Mouse (Mus musculus): ENCODE measurements around the gene Hap1. TPM values are rescaled to one million over a fixed set of nuclear protein-coding genes. Genes with fewer than 3 reads are reported as not detected.
"Not testable (repeated sequence)": the region's sequence is repeated elsewhere in the genome, so short reads cannot be mapped to it uniquely, and the experiment has no call there.

Gene Hap1
- total and polyA plus RNA-seq, 3 experiments: 6.6 to 34.8 TPM; not detected in 1

DNA sequence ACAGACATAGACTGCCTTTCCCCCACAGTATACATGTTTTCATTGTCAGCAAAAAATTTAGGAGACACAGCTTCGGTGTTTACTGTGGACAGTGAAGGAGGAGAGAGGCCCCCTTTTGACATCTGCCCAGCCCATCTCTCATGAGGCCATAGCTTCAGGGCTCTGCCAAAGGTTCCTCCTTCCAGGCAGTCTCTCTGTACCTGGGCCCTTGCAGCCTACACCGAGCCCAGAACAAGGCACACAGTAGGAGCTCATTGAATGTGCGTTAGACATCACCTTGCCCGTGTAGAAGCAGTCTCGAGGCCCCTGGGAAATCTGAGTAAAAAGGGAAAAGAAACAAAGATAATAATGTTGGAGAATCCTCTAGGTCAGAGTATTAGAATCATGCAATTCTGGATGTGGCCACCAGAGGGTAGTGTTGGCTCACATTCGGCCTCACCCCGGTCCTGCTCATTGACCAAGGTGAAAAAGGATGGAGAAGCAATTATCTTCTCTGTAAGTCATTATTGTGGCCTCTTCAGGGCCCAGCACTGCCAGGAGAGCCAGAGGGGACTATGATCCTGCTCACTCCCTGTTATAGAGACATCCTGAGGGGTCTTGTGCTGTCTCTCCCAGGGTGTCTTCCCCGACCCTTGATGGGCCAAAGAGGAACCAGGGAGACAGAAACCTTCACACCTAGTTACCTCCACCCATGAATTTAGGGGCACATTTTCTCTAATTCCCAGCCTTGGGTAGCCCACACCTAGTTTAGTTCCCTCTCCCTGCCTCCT lies 6.5 kb upstream of the Hap1 start:
- H3K9me3 ChIP-seq (replicated peaks; ENCODE audit: insufficient read depth, low read length): no peaks in the 10 kb centered on the region
- no peaks in the 10 kb centered on the region for H3K4me1 ChIP-seq (ENCODE audit: control insufficient read depth in 1 of 2, insufficient read depth in 2 of 2, low read length in 2 of 2)
- TF ChIP-seq MYC (IDR thresholded peaks at IDR 0.05; ENCODE audit: low read depth, low read length) (no peak), RAD21 (IDR thresholded peaks at IDR 0.05; ENCODE audit: low read depth, low read length) (peak; percentile 100), SIN3A (IDR thresholded peaks at IDR 0.05; ENCODE audit: low read length) (peak; percentile 56; the same call in 1 of the 2 replicates), CHD2 (IDR thresholded peaks at IDR 0.05; ENCODE audit: low read length) (no peak), E2F4 (IDR thresholded peaks at IDR 0.05; ENCODE audit: borderline replicate concordance, low read depth, low read length) (no peak), MXI1 (IDR thresholded peaks at IDR 0.05; ENCODE audit: low read depth, low read length) (no peak), USF2 (IDR thresholded peaks at IDR 0.05; ENCODE audit: borderline replicate concordance in 1 of 2, insufficient read depth in 1 of 2, low read depth in 1 of 2, low read length in 2 of 2) (no peak), POLR2AphosphoS2 (IDR thresholded peaks at IDR 0.05; ENCODE audit: low read length) (no peak), USF1 (IDR thresholded peaks at IDR 0.05; ENCODE audit: low read depth, low read length) (no peak), MEF2A (IDR thresholded peaks at IDR 0.05; ENCODE audit: extremely low read depth, insufficient replicate concordance, low read depth, low read length, poor library complexity, severe bottlenecking) (no peak), CTCF (IDR thresholded peaks at IDR 0.05 in 2 of 3, conservative IDR thresholded peaks at IDR 0.05 in 1 of 3; ENCODE audit: control insufficient read depth in 1 of 3, insufficient read depth in 1 of 3, low read depth in 2 of 3, low read length in 3 of 3, poor library complexity in 1 of 3, severe bottlenecking in 1 of 3) (peak; percentile 93 to 99 (median 94)), MAZ (IDR thresholded peaks at IDR 0.05; ENCODE audit: low read depth, low read length) (0 out of 2 replicates have a peak, but pooled peaks have one; percentile 11), TBP (IDR thresholded peaks at IDR 0.05; ENCODE audit: low read depth, low read length) (peak; percentile 33; the same call in 1 of the 2 replicates), UBTF (IDR thresholded peaks at IDR 0.05; ENCODE audit: borderline replicate concordance, insufficient read depth, low read depth, low read length) (no peak), SMC3 (IDR thresholded peaks at IDR 0.05; ENCODE audit: low read depth, low read length) (peak; percentile 92), MAFK (IDR thresholded peaks at IDR 0.05; ENCODE audit: borderline replicate concordance, low read depth, low read length) (no peak), ZC3H11A (IDR thresholded peaks at IDR 0.05; ENCODE audit: low read depth, low read length) (peak; percentile 93)
- H3K9ac ChIP-seq (ENCODE audit: control insufficient read depth, low read depth, low read length, poor library complexity, severe bottlenecking): no peak overlapping the region
- no peaks in the 10 kb centered on the region for H3K79me2 ChIP-seq (ENCODE audit: control insufficient read depth, insufficient read depth, low read length, poor library complexity)
- no peak overlapping the region for H3K27ac ChIP-seq (ENCODE audit: control insufficient read depth, low read depth, low read length)
- no peak overlapping the region for H3K4me3 ChIP-seq (ENCODE audit: control insufficient read depth in 1 of 2, insufficient read depth in 1 of 2, low read depth in 2 of 2, low read length in 2 of 2)
- H3K27me3 ChIP-seq (ENCODE audit: control insufficient read depth in 1 of 2, insufficient read depth in 2 of 2, low read length in 2 of 2): peaks cover 0 to 1% of the 10 kb centered on the region in 2 experiments; a peak in 2 of 4 replicates
- no peaks in the 10 kb centered on the region for H3K36me3 ChIP-seq (ENCODE audit: control insufficient read depth in 1 of 2, insufficient read depth in 2 of 2, low read length in 2 of 2)
- DNase-seq (ENCODE audit: low read depth, low spot score): peak; percentile 82

DNA sequence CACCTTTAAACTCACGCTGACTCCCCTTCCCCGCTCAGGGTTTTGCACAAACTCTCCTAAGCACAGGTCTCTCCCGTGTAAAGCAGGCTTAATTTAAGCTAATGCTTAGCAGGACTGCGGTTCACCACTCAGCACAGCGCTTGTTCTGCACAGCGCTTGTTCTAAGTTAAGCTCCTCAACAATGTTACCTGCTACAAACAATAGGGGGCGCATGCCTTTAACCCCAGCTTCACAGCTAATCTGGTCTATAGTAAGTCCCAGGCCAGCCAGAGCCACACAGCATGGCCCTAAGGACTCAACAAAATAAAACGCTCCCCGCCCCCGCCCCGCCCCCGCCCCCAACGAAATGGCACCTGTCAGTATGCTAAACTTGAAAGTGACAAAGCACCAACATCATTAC lies 5.1 kb upstream of the Hap1 start:
- H3K36me3 ChIP-seq (ENCODE audit: control insufficient read depth in 1 of 2, insufficient read depth in 2 of 2, low read length in 2 of 2); H3K79me2 ChIP-seq (ENCODE audit: control insufficient read depth, insufficient read depth, low read length, poor library complexity); H3K4me3 ChIP-seq (ENCODE audit: control insufficient read depth in 1 of 2, insufficient read depth in 1 of 2, low read depth in 2 of 2, low read length in 2 of 2); H3K27ac ChIP-seq (ENCODE audit: control insufficient read depth, low read depth, low read length); DNase-seq (ENCODE audit: low read depth, low spot score); H3K27me3 ChIP-seq (ENCODE audit: control insufficient read depth in 1 of 2, insufficient read depth in 2 of 2, low read length in 2 of 2); H3K9ac ChIP-seq (ENCODE audit: control insufficient read depth, low read depth, low read length, poor library complexity, severe bottlenecking); H3K4me1 ChIP-seq (ENCODE audit: control insufficient read depth in 1 of 2, insufficient read depth in 2 of 2, low read length in 2 of 2); H3K9me3 ChIP-seq (replicated peaks; ENCODE audit: insufficient read depth, low read length): not testable (repeated sequence)
